Mouse (Mus musculus): ENCODE results near the gene Vmn2r94. TPM values are rescaled to one million over a fixed set of nuclear protein-coding genes. Genes with fewer than 3 reads are reported as not detected.

The Vmn2r94 gene
- total RNA-seq (2023) = not detected

GRCm38 (mm10) chr17:18277656-18278055 is at the start of gene Vmn2r94:
TSS of gene Vmn2r94 (minus strand) at chr17:18277756.

GRCm38 (mm10) chr17:18297799-18298198 is 20.2 kb upstream of the Vmn2r94 start, which contains the start of gene Vmn2r93:
TSS of gene Vmn2r93 (plus strand) at chr17:18298099.

Other genes with a start within 250 kb of the Vmn2r94 start
- not detected for gene Vmn2r124, start 228.3 kb downstream of the Vmn2r94 start, total RNA-seq (2023)
- not detected for gene Vmn2r91, start 192.7 kb downstream of the Vmn2r94 start, total RNA-seq (2023)
- gene Vmn2r92, start 125.9 kb downstream of the Vmn2r94 start, total RNA-seq (2023) = not detected
- not detected for gene Vmn2r93, start 20.3 kb upstream of the Vmn2r94 start, total RNA-seq (2023)
- not detected for gene Vmn2r95, start 146.3 kb upstream of the Vmn2r94 start, total RNA-seq (2023)